Mouse (Mus musculus): ENCODE results near the gene Spata13. TPM values are rescaled to one million over a fixed set of nuclear protein-coding genes. Genes with fewer than 3 reads are reported as not detected.
A peak's percentile ranks its signal among the peaks of the same experiment; 100 is the strongest.

Gene Spata13
- polyA plus RNA-seq, 1 experiment, result 12.7 TPM

DNA sequence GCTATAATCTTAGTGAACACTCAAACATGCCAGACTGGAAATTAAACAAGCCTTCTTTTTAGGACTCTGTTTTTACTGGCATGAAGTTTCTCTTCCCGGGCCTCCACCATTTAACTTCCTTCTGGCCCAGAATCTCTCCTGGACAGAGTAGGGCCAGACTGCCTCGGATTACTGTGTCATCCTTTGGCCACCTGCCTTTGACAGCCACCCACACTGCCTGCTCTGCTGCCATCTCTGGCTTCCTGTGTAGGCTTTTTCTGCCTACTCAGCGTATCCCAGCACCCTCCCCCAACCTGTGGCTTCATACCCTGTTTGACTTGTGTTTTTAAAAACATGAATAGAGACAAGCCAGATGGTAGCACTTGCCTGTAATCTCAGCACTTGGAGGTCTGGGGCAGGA lies 71.2 kb downstream of the Spata13 start:
- Histone ChIP-seq H3K27ac (ENCODE audit: insufficient read depth, low read depth, low read length) (peak overlapping the region; percentile 29; the same call in 1 of the 2 replicates), H3K4me1 (ENCODE audit: control insufficient read depth, insufficient read depth, low read length) (peaks cover 31% of the 10 kb centered on the region), H3K4me3 (ENCODE audit: insufficient read depth, low read length) (no peak overlapping the region)
- no peak for TF ChIP-seq POLR2A (IDR thresholded peaks at IDR 0.05; ENCODE audit: borderline replicate concordance, low read depth, low read length)

DNA sequence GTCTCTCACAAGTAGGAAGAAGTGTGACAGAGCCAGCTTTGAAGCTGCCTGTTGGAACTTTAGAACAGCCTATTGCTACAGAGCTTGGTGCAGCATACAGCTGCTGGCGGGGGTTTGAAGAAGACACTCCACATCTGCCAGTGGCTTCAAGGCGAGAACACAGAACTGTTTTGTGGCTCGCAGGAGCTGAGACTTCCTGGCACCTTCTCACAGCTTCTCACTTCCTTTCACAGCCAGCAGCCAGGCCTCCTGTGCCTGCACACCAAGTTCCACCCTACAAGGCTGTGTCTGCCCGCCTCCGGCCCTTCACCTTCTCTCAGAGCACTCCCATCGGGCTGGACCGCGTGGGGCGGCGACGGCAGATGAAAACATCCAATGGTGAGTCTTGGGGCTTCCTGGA lies 75.4 kb downstream of the Spata13 start:
- peaks cover 24% of the 10 kb centered on the region for H3K4me1 ChIP-seq (ENCODE audit: control insufficient read depth, insufficient read depth, low read length)
- no peak overlapping the region for H3K4me3 ChIP-seq (ENCODE audit: insufficient read depth, low read length)
- TF ChIP-seq POLR2A (IDR thresholded peaks at IDR 0.05; ENCODE audit: borderline replicate concordance, low read depth, low read length) (no peak), CTCF (IDR thresholded peaks at IDR 0.05; ENCODE audit: low read depth, low read length) (no peak)
- no peak overlapping the region for H3K27ac ChIP-seq (ENCODE audit: insufficient read depth, low read depth, low read length)

- Histone ChIP-seq H3K4me3 (ENCODE audit: insufficient read depth, low read length) (no peak overlapping the region), H3K27ac (ENCODE audit: insufficient read depth, low read depth, low read length) (no peak overlapping the region), H3K4me1 (ENCODE audit: control insufficient read depth, insufficient read depth, low read length) (peaks cover 19% of the 10 kb centered on the region)
- TF ChIP-seq POLR2A (IDR thresholded peaks at IDR 0.05; ENCODE audit: borderline replicate concordance, low read depth, low read length) (no peak), CTCF (IDR thresholded peaks at IDR 0.05; ENCODE audit: low read depth, low read length) (no peak)
These were observed 75.9 kb downstream of the Spata13 start for GRCm38 (mm10) chr14:60709749-60710148.

DNA sequence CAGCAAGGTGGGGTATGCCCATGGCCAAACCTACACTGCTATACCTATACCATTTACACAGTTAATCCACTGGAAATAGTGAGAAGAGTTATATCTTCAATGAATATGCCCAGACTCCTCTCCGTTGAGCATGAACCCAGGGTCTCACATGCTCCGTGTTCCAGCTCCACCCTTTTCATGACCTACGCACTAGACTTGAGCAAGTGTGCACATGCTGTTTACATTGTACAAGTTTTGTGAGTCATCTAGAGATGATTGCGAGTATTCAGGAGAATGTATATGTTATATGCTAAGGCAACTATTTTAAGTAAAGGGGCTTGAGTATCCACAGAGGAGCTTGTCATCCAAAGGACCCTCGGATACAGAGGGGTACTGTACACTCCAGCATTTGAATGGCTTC lies 77.4 kb downstream of the Spata13 start:
- H3K27ac ChIP-seq (ENCODE audit: insufficient read depth, low read depth, low read length), result no peak overlapping the region
- H3K4me3 ChIP-seq (ENCODE audit: insufficient read depth, low read length), result no peak overlapping the region
- H3K4me1 ChIP-seq (ENCODE audit: control insufficient read depth, insufficient read depth, low read length), result peaks cover 16% of the 10 kb centered on the region
- no peak for TF ChIP-seq POLR2A (IDR thresholded peaks at IDR 0.05; ENCODE audit: borderline replicate concordance, low read depth, low read length)
- no peak for TF ChIP-seq CTCF (IDR thresholded peaks at IDR 0.05; ENCODE audit: low read depth, low read length)

DNA sequence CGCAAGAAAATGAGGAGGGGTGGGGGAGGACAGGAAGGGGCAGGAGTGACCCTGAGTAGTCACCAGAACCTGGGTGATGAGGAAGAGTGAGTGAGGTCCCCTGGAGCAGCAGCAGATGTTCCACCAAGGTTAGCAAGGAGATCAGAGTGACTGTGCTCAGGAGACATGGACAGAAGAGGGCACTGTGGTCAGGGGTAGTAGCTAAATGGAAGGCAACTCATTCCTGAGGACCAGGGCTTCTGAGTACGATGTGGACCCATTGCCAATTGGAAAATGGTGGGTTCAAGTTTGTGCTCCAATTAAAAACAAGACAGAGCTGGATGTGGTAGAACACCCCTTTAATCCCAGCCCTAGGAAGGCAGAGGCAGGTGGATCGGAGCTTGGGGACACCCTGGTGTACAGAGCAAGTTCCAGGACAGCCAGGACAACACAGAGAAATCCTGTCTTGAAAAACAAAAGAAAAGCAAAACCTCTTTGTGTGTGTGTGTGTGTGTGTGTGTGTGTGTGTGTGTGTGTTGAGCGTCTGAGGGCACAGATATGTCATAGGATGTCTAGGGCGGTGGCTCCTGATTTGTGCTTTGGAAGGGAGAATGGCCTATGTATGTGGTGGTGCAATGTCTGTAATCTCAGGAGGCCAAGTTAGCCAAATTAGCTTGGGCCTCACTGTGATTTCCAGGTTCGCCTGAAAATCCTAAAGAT lies 77.9 kb downstream of the Spata13 start:
- H3K4me1 ChIP-seq (ENCODE audit: control insufficient read depth, insufficient read depth, low read length), result peaks cover 16% of the 10 kb centered on the region
- no peak overlapping the region for H3K27ac ChIP-seq (ENCODE audit: insufficient read depth, low read depth, low read length)
- no peak overlapping the region for H3K4me3 ChIP-seq (ENCODE audit: insufficient read depth, low read length)
- no peak for TF ChIP-seq POLR2A (IDR thresholded peaks at IDR 0.05; ENCODE audit: borderline replicate concordance, low read depth, low read length)
- TF ChIP-seq CTCF (IDR thresholded peaks at IDR 0.05; ENCODE audit: low read depth, low read length), result no peak; the same call in 1 of the 2 replicates

DNA sequence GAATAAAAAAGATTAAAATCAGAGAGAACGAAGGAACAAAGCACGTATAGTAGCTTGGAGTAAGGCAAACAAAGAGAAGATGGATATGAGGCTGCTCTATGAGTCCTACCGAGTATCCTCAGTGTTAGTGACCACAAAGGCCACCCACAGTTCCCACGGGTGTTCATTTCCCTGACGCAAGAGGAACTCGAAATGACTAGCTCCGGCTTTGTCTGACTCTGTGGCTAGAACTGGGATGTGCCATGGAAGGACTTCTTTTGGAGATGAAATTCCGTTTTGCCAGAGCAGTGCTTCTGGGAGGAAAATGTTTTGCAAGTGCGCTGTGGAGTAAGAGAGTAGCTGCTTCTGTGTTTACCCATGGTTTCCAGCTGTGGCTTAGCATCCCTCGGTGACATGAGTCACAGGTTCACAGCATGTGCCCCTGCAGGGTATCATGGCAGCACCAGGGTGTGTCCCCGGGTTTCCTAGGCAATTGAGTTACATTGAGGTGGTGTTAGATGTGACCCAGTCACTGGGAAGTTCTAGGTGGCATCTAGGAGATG lies 78.6 kb downstream of the Spata13 start:
- TF ChIP-seq CTCF (IDR thresholded peaks at IDR 0.05; ENCODE audit: low read depth, low read length), result no peak
- TF ChIP-seq POLR2A (IDR thresholded peaks at IDR 0.05; ENCODE audit: borderline replicate concordance, low read depth, low read length), result no peak
- H3K27ac ChIP-seq (ENCODE audit: insufficient read depth, low read depth, low read length), result no peak overlapping the region
- peaks cover 16% of the 10 kb centered on the region for H3K4me1 ChIP-seq (ENCODE audit: control insufficient read depth, insufficient read depth, low read length)
- no peak overlapping the region for H3K4me3 ChIP-seq (ENCODE audit: insufficient read depth, low read length)

GRCm38 (mm10) chr14:60715686-60716085 lies 81.9 kb downstream of the Spata13 start:
- H3K27ac ChIP-seq (ENCODE audit: insufficient read depth, low read depth, low read length), result no peak overlapping the region

DNA sequence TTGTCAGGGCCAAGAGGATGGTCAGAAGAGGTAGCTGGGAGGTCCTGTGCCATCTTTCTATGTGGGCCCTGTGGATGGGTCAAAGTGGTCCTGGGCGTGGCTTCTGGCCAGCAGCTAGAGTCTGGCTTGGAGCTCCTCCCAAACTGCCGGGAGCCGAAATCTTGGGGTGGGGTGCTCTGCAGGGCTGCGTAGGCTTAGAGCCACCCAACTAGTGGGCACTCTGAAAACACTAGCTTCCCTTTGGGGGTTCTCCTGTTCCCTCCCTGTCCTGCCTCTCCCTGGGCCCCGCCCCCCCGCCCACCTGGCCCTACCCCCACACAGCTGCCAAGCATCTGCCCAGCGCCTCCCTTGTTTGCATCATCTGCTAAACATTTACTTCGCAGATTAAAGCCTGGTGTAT lies 87.5 kb downstream of the Spata13 start:
- Histone ChIP-seq H3K4me3 (ENCODE audit: insufficient read depth, low read length) (no peak overlapping the region), H3K4me1 (ENCODE audit: control insufficient read depth, insufficient read depth, low read length) (peaks cover 3% of the 10 kb centered on the region), H3K27ac (ENCODE audit: insufficient read depth, low read depth, low read length) (no peak overlapping the region)
- no peak for TF ChIP-seq CTCF (IDR thresholded peaks at IDR 0.05; ENCODE audit: low read depth, low read length)

More at GRCm38 (mm10) chr14:60715686-60716085, 81.9 kb downstream of the Spata13 start:
- Histone ChIP-seq H3K4me3 (ENCODE audit: insufficient read depth, low read length) (no peak overlapping the region), H3K4me1 (ENCODE audit: control insufficient read depth, insufficient read depth, low read length) (peaks cover 8% of the 10 kb centered on the region)
- TF ChIP-seq CTCF (IDR thresholded peaks at IDR 0.05; ENCODE audit: low read depth, low read length), result no peak
- TF ChIP-seq POLR2A (IDR thresholded peaks at IDR 0.05; ENCODE audit: borderline replicate concordance, low read depth, low read length), result no peak

- H3K27ac ChIP-seq (ENCODE audit: insufficient read depth, low read depth, low read length), result no peak overlapping the region
- H3K4me3 ChIP-seq (ENCODE audit: insufficient read depth, low read length), result no peak overlapping the region
- peaks cover 3% of the 10 kb centered on the region for H3K4me1 ChIP-seq (ENCODE audit: control insufficient read depth, insufficient read depth, low read length)
- TF ChIP-seq CTCF (IDR thresholded peaks at IDR 0.05; ENCODE audit: low read depth, low read length) (no peak), POLR2A (IDR thresholded peaks at IDR 0.05; ENCODE audit: borderline replicate concordance, low read depth, low read length) (no peak)
These were observed 88.1 kb downstream of the Spata13 start for GRCm38 (mm10) chr14:60721938-60722337.

DNA sequence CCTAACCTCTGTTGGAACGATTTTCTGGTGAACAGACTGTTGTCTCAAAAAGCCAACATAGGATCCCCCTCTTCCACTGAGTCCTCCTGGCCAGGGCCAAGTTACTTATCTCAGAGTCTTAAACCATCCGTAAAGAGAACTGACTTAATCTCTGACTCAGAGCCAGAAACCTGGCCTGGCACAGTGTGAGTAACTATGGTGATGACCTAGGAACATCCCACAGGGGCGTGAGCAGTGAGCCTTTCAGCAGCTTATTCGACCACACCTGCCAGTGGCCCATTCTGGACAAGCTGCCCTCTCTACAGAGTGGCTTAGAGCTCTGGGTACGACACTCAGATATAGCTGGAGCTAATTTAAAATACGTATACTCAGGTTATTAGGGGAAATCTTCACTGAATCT lies 92.3 kb downstream of the Spata13 start:
- TF ChIP-seq POLR2A (IDR thresholded peaks at IDR 0.05; ENCODE audit: borderline replicate concordance, low read depth, low read length) (no peak), CTCF (IDR thresholded peaks at IDR 0.05; ENCODE audit: low read depth, low read length) (no peak)
- Histone ChIP-seq H3K4me1 (ENCODE audit: control insufficient read depth, insufficient read depth, low read length) (peaks cover 16% of the 10 kb centered on the region), H3K4me3 (ENCODE audit: insufficient read depth, low read length) (no peak overlapping the region), H3K27ac (ENCODE audit: insufficient read depth, low read depth, low read length) (no peak overlapping the region)
